ENCODE assay signal across 23 mouse cellular contexts in the genomic region with DNA sequence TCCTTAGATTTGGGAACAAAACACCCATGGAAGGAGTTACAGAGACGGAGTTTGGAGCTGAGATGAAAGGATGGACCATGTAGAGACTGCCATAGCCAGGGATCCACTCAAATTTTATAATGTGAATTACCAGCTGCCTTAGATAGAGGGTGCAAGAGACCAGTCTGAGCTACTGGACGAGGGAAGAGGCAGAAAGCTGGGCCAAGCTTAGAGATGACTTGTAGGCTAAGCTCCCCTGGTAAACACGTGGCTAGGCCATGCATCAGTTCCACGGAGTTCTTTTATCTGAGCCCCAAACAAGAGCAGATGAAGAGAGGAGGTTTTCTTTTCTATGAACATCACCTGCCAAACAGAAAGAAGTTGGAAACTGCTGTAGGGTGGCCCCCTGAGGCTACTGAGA. TPM values are rescaled to one million over a fixed set of nuclear protein-coding genes. Genes with fewer than 3 reads are reported as not detected.
DNase-seq lines count a peak whose midpoint lies in the region; ATAC-seq and TF ChIP-seq lines count a peak whose summit lies in the region.
"Had no signal": no experiment of that assay in that cellular context is flagged by ENCODE, and none has a peak within 500 bp of the region (broad histone marks: within the 10 kb centered on the region; RNA-seq: fewer than 3 reads in every experiment).

No protein-coding gene starts in this region.

- H3K27me3 ChIP-seq in kidney, postnatal 0 days (ENCODE audit: insufficient read depth, low read length), result no peaks in the 10 kb centered on the region
- no peaks in the 10 kb centered on the region for H3K27me3 ChIP-seq in stomach, postnatal 0 days (ENCODE audit: control insufficient read depth, insufficient read depth, low read length)
- H3K27me3 ChIP-seq: embryonic facial prominence, embryonic 15.5 days; forebrain, embryonic 15.5 days; limb, embryonic 13.5 days; liver, embryonic 12.5 days; neural tube, embryonic 15.5 days had no signal

- H3K36me3 ChIP-seq in kidney, postnatal 0 days (ENCODE audit: insufficient read depth, low read length), result no peaks in the 10 kb centered on the region
- no peaks in the 10 kb centered on the region for H3K36me3 ChIP-seq in stomach, postnatal 0 days (ENCODE audit: control insufficient read depth, insufficient read depth, low read length)
- H3K36me3 ChIP-seq: embryonic facial prominence, embryonic 15.5 days; forebrain, embryonic 15.5 days; hindbrain, embryonic 10.5 days; limb, embryonic 13.5 days; liver, embryonic 12.5 days; midbrain, embryonic 10.5 days; neural tube, embryonic 15.5 days had no signal

- H3K9ac ChIP-seq in kidney, postnatal 0 days (ENCODE audit: low read depth, low read length), result no peak overlapping the region
- H3K9ac ChIP-seq in stomach, postnatal 0 days (ENCODE audit: low read length), result no peak overlapping the region
- H3K9ac ChIP-seq: embryonic facial prominence, embryonic 15.5 days; forebrain, embryonic 15.5 days; limb, embryonic 13.5 days; liver, embryonic 12.5 days; neural tube, embryonic 15.5 days had no signal

- 72% methylated on average over 4 of the region's 4 CpGs for WGBS in kidney, postnatal 0 days
- WGBS in stomach, postnatal 0 days, result 60% methylated on average over 4 of the region's 4 CpGs

- no peaks in the 10 kb centered on the region for H3K9me3 ChIP-seq in kidney, postnatal 0 days (replicated peaks; ENCODE audit: low read length)
- H3K9me3 ChIP-seq in stomach, postnatal 0 days (ENCODE audit: control insufficient read depth, low read length), result no peaks in the 10 kb centered on the region
- H3K9me3 ChIP-seq: embryonic facial prominence, embryonic 15.5 days; forebrain, embryonic 15.5 days; hindbrain, embryonic 10.5 days; limb, embryonic 13.5 days; liver, embryonic 12.5 days; midbrain, embryonic 10.5 days; neural tube, embryonic 15.5 days had no signal

- no peak overlapping the region for H3K4me3 ChIP-seq in kidney, postnatal 0 days (replicated peaks; ENCODE audit: low read depth, low read length)
- no peak overlapping the region for H3K4me3 ChIP-seq in stomach, postnatal 0 days (ENCODE audit: low read depth, low read length)
- H3K4me3 ChIP-seq: embryonic facial prominence, embryonic 15.5 days; forebrain, embryonic 15.5 days; hindbrain, embryonic 10.5 days; limb, embryonic 13.5 days; liver, embryonic 12.5 days; midbrain, embryonic 10.5 days; neural tube, embryonic 15.5 days had no signal

- DNase-seq in adrenal gland, postnatal 36 days, result peak; percentile 12 to 17
- DNase-seq in adrenal gland, adult 8-10 months, result no peak
- DNase-seq in kidney, postnatal 0 days (ENCODE audit: low spot score), result no peak
- DNase-seq in kidney, postnatal 14 days, result no peak
- peak; percentile 18 for DNase-seq in thymus, postnatal 14 days
- DNase-seq in thymus, adult 18-20 months, result no peak
- DNase-seq in stomach, postnatal 0 days (ENCODE audit: low spot score), result no peak
- no peak for DNase-seq in heart, postnatal 4 days
- DNase-seq: adrenal gland, postnatal 14 days; cerebellum, adult 9-10 months; layer of hippocampus, postnatal 36 days; lung, adult 18-20 months; lung, postnatal 4 days; thymus, postnatal 4 days had no signal

- TF ChIP-seq EP300 in stomach, postnatal 0 days (optimal IDR thresholded peaks at IDR 0.05), result no peak

- TF ChIP-seq CTCF in kidney, postnatal 0 days (IDR thresholded peaks at IDR 0.05; ENCODE audit: low read depth), result peak; percentile 19; the same call in 1 of the 2 replicates
- TF ChIP-seq CTCF in stomach, postnatal 0 days (IDR thresholded peaks at IDR 0.05; ENCODE audit: low read depth), result peak; percentile 53

- H3K4me2 ChIP-seq in kidney, postnatal 0 days (ENCODE audit: low read length), result no peak overlapping the region
- no peak overlapping the region for H3K4me2 ChIP-seq in stomach, postnatal 0 days (replicated peaks; ENCODE audit: low read depth)
- H3K4me2 ChIP-seq: embryonic facial prominence, embryonic 15.5 days; forebrain, embryonic 15.5 days; limb, embryonic 13.5 days; liver, embryonic 12.5 days; neural tube, embryonic 15.5 days had no signal

- H3K27ac ChIP-seq in kidney, postnatal 0 days, result no peak overlapping the region
- H3K27ac ChIP-seq in stomach, postnatal 0 days (replicated peaks), result no peak overlapping the region
- H3K27ac ChIP-seq: embryonic facial prominence, embryonic 15.5 days; forebrain, embryonic 15.5 days; hindbrain, embryonic 10.5 days; limb, embryonic 13.5 days; liver, embryonic 12.5 days; midbrain, embryonic 10.5 days; neural tube, embryonic 15.5 days had no signal

- no peak for ATAC-seq in kidney, postnatal 0 days (replicated peaks; ENCODE audit: low FRiP score, low read depth)
- no peak for ATAC-seq in stomach, postnatal 0 days (ENCODE audit: low FRiP score, low TSS enrichment)
- ATAC-seq: forebrain, embryonic 15.5 days; hindbrain, embryonic 16.5 days; intestine, embryonic 16.5 days; liver, embryonic 12.5 days had no signal

- no peaks in the 10 kb centered on the region for H3K4me1 ChIP-seq in kidney, postnatal 0 days (replicated peaks; ENCODE audit: insufficient read depth, low read length)
- no peaks in the 10 kb centered on the region for H3K4me1 ChIP-seq in stomach, postnatal 0 days (replicated peaks; ENCODE audit: control insufficient read depth, insufficient read depth)
- H3K4me1 ChIP-seq: forebrain, embryonic 15.5 days; hindbrain, embryonic 10.5 days; liver, embryonic 12.5 days; midbrain, embryonic 10.5 days; neural tube, embryonic 15.5 days had no signal

RNA-seq across cellular contexts. Expression of a gene that starts 26.9 kb away (rescaled TPM):
- 10 to 100 TPM; 14.6 to 15.3 TPM for total RNA-seq in adrenal gland, postnatal 36 days (2021)
- 10 to 100 TPM; 12.8 to 16.4 (median 14.2) TPM for total RNA-seq in adrenal gland, adult 8-10 months (2022)
- polyA plus RNA-seq in kidney, postnatal 0 days (2015; fragmentation: Nextera tagmentation; extraction: Ambion mirVana), result 6.4 and 7.7 TPM in 2 replicates
- polyA plus RNA-seq in stomach, postnatal 0 days (2015; fragmentation: Nextera tagmentation; extraction: Ambion mirVana), result 3.1 and 3.2 TPM in 2 replicates
- total RNA-seq in heart, postnatal 4 days (2021), result 10 to 100 TPM in 1 of 2 experiments, 1 to 10 TPM in 1; 7.3 to 10.8 TPM

Comparison
In these comparisons a context has a peak if more than half of its experiments do, and no peak if none do; other contexts are left out.
1. DNase-seq: peak in adrenal gland, postnatal 36 days (2 of 2) and thymus, postnatal 14 days (single experiment); none in adrenal gland, adult 8-10 months (single experiment), kidney, postnatal 0 days (single experiment), kidney, postnatal 14 days (single experiment), thymus, adult 18-20 months (0 of 2), stomach, postnatal 0 days (single experiment) and heart, postnatal 4 days (single experiment).